Mouse (Mus musculus): ENCODE measurements around the gene Aff3. TPM values are rescaled to one million over a fixed set of nuclear protein-coding genes. Genes with fewer than 3 reads are reported as not detected.
"Not testable (repeated sequence)": the region's sequence is repeated elsewhere in the genome, so short reads cannot be mapped to it uniquely, and the experiment has no call there.

Aff3 gene
- total RNA-seq, 1 experiment from 2014 or later: 22.8 TPM

DNA sequence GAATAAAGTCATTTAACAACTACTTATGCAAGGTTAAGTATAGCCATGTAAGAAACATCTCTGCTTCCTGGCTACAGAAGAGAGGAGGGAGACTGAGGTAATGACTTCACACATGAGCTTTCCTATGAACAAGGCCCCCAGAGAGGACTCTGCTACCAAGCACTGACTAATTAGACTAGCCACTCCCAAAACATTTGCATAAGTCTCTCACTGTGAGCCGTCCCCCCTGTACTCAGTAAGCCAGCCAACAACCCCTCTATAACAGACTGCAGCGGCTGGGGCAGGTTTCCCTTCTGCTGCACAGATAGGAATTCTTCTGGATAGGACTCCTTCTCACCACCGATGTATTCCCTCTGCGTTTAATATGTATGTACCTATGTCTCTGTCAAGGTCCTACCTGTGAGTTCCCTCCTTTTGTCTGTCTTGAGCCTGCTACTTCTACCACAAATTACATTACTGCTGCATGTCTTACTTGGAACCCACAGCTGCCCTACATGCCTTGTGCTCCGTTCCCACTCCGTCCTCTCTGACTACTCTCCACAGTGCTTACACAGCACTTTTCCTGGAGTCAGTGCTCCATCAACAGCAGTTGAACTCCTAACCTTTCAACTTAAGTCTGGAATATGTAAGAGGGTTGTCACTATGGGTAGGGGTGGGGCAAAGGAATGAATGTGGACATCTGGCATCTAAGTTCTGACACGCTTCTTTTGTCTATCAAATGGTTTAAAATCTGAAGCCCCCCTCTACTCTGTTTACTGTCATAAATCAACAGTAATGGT lies 197.3 kb downstream of the Aff3 start:
- no peak for ATAC-seq (replicated peaks; ENCODE audit: insufficient number of reproducible peaks, low FRiP score, low TSS enrichment, poor library complexity, severe bottlenecking)

- no peak for ATAC-seq (replicated peaks; ENCODE audit: insufficient number of reproducible peaks, low FRiP score, low TSS enrichment, poor library complexity, severe bottlenecking)
Measured at GRCm38 (mm10) chr1:38456719-38457269, 208.0 kb downstream of the Aff3 start.

- no peak for ATAC-seq (replicated peaks; ENCODE audit: insufficient number of reproducible peaks, low FRiP score, low TSS enrichment, poor library complexity, severe bottlenecking)
Measured at GRCm38 (mm10) chr1:38454921-38455320, 209.8 kb downstream of the Aff3 start.

GRCm38 (mm10) chr1:38451367-38451766 lies 213.4 kb downstream of the Aff3 start:
- no peak for ATAC-seq (replicated peaks; ENCODE audit: insufficient number of reproducible peaks, low FRiP score, low TSS enrichment, poor library complexity, severe bottlenecking)

DNA sequence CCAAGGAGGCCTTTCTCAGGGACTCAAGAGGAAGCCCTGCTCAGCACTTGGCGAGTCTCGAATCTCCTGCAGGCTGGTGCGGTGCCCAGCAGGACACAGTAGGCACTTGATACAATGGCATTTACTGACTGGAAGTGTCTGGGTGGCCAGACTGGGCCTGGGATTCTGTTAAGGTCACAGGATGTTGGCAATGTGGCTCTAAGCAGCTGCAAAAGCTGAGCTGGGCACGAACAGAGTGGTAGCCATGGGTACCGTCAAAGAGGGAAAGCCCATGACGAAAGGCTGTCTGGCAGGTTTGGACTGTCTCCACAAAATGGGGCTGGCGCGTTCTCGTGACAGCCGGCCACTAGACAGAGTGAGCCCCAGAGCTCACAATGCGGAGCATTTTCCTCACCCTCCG lies 214.1 kb downstream of the Aff3 start:
- ATAC-seq (replicated peaks; ENCODE audit: insufficient number of reproducible peaks, low FRiP score, low TSS enrichment, poor library complexity, severe bottlenecking): no peak

DNA sequence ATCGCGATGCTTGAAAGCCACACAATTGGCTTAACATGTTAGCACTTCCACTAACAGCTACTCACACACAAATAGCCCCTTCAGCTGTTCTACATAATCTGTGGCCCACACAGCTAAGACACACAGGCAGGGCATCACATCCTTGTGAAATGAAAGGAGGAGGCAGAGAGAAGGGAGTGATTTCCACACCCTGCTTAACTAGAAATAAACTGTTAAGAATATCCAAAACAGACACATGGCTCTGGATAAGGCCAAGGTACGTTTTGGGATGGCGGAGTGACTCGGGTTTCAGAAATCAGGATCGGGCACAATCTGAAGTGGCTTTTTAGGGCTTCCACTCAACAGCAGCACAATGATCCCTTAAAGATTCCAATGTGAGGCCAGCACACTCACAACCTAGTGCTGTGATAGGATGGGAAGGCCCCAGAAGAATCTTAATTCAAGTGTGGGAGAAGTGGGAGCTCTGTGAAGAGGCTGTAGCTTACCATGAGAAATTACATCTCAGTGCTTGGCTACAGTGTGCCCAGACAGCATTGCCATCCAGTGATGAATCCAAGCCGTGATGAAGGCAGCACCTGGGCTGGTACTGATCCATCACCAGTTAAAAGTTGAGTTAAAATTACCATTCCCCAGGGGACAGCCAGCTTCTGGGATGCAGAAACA lies 214.8 kb downstream of the Aff3 start:
- no peak for ATAC-seq (replicated peaks; ENCODE audit: insufficient number of reproducible peaks, low FRiP score, low TSS enrichment, poor library complexity, severe bottlenecking)

DNA sequence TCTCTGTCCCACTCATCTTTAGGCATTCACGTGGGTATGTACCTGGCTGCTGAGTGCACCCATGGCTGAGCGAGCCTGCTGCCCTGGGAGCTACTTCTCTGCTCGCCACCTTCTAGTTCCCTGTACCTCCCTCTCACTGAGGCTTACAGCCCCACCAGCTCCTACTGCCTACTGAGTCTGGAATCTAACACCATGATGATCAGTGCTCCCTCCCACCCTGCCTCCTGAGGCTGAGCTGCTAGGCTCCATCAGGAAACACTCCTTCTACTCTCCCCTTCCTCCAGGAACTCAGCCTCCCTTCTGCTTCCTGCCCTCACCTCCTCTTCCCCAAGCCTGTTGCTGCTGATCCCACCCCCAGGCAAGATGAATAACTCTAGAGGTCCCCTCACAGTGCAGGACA lies 215.9 kb downstream of the Aff3 start:
- ATAC-seq (replicated peaks; ENCODE audit: insufficient number of reproducible peaks, low FRiP score, low TSS enrichment, poor library complexity, severe bottlenecking): no peak

GRCm38 (mm10) chr1:38447581-38447980 lies 217.2 kb downstream of the Aff3 start:
- no peak for ATAC-seq (replicated peaks; ENCODE audit: insufficient number of reproducible peaks, low FRiP score, low TSS enrichment, poor library complexity, severe bottlenecking)

- ATAC-seq (replicated peaks; ENCODE audit: insufficient number of reproducible peaks, low FRiP score, low TSS enrichment, poor library complexity, severe bottlenecking): no peak
Measured at GRCm38 (mm10) chr1:38446152-38446820, 218.5 kb downstream of the Aff3 start.

- ATAC-seq (replicated peaks; ENCODE audit: insufficient number of reproducible peaks, low FRiP score, low TSS enrichment, poor library complexity, severe bottlenecking): no peak
Measured at GRCm38 (mm10) chr1:38442887-38443286, 221.9 kb downstream of the Aff3 start.

- no peak for ATAC-seq (replicated peaks; ENCODE audit: insufficient number of reproducible peaks, low FRiP score, low TSS enrichment, poor library complexity, severe bottlenecking)
Measured at GRCm38 (mm10) chr1:38442479-38442878, 222.3 kb downstream of the Aff3 start.

GRCm38 (mm10) chr1:38441800-38442199 lies 223.0 kb downstream of the Aff3 start:
- ATAC-seq (replicated peaks; ENCODE audit: insufficient number of reproducible peaks, low FRiP score, low TSS enrichment, poor library complexity, severe bottlenecking): no peak

- no peak for ATAC-seq (replicated peaks; ENCODE audit: insufficient number of reproducible peaks, low FRiP score, low TSS enrichment, poor library complexity, severe bottlenecking)
Measured at GRCm38 (mm10) chr1:38440471-38440815, 224.3 kb downstream of the Aff3 start.

- ATAC-seq (replicated peaks; ENCODE audit: insufficient number of reproducible peaks, low FRiP score, low TSS enrichment, poor library complexity, severe bottlenecking): no peak
Measured at GRCm38 (mm10) chr1:38439751-38440470, 224.8 kb downstream of the Aff3 start.

DNA sequence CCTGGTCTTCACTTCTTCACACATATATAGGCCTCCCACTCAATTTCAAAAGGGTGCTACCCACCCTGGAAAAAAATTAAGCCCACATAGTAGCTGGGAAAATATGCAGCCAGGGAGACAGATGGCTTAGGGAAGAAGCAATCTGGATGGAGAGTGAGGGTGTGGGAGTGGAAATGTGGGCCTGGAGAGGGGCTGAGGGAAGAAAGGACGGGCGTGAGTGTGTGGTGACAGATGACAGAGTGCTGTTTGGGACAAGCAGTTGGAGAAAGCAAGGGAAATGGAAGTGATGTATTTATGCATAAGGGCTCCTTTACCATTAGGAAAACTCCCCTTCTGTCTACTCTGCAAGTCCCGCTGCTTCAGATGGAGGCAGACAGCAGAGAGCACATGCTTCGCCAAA lies 226.3 kb downstream of the Aff3 start:
- no peak for ATAC-seq (replicated peaks; ENCODE audit: insufficient number of reproducible peaks, low FRiP score, low TSS enrichment, poor library complexity, severe bottlenecking)

- no peak for ATAC-seq (replicated peaks; ENCODE audit: insufficient number of reproducible peaks, low FRiP score, low TSS enrichment, poor library complexity, severe bottlenecking)
Measured at GRCm38 (mm10) chr1:38437671-38438070, 227.1 kb downstream of the Aff3 start.

GRCm38 (mm10) chr1:38436471-38437340 lies 228.0 kb downstream of the Aff3 start:
- ATAC-seq (replicated peaks; ENCODE audit: insufficient number of reproducible peaks, low FRiP score, low TSS enrichment, poor library complexity, severe bottlenecking): no peak

GRCm38 (mm10) chr1:38430311-38430710 lies 234.4 kb downstream of the Aff3 start:
- ATAC-seq (replicated peaks; ENCODE audit: insufficient number of reproducible peaks, low FRiP score, low TSS enrichment, poor library complexity, severe bottlenecking): not testable (repeated sequence)
